Mouse (Mus musculus): ENCODE measurements around the gene Ubtf. TPM values are rescaled to one million over a fixed set of nuclear protein-coding genes. Genes with fewer than 3 reads are reported as not detected.

Gene Ubtf
- 10 to 100 TPM; 80.3 to 84.1 TPM for total RNA-seq (2023)

GRCm38 (mm10) chr11:102319410-102319792 lies at the start of gene Ubtf:
Gene Ubtf (minus strand): TSS chr11:102319742.

GRCm38 (mm10) chr11:102366103-102366502 lies 46.6 kb upstream of the Ubtf start, which contains the start of gene Slc4a1:
Gene Slc4a1 (minus strand): TSS chr11:102366203.

GRCm38 (mm10) chr11:102296491-102297472 lies 22.8 kb downstream of the Ubtf start, which contains the start of gene Atxn7l3:
Gene Atxn7l3 (minus strand): TSS chr11:102296631.

GRCm38 (mm10) chr11:102284501-102285094 lies 34.9 kb downstream of the Ubtf start, which contains the start of gene Tmub2:
Gene Tmub2 (plus strand): TSS chr11:102284931.

GRCm38 (mm10) chr11:102268520-102269244 lies 50.9 kb downstream of the Ubtf start, which contains the start of gene Asb16:
Gene Asb16 (plus strand): TSS chr11:102268743.

Other genes with a start within 250 kb of the Ubtf start
- 1 to 10 TPM in 1 of 2 experiments, under 1 TPM in 1; 0.29 to 1.9 TPM for gene Mpp2, start 231.2 kb downstream of the Ubtf start, total RNA-seq (2023)
- not detected for gene Ppy, start 218.4 kb downstream of the Ubtf start, total RNA-seq (2023)
- not detected for gene Pyy, start 211.9 kb downstream of the Ubtf start, total RNA-seq (2023)
- gene Nags, start 174.2 kb downstream of the Ubtf start, total RNA-seq (2023), result under 1 TPM; 0.18 to 0.20 TPM
- gene Tmem101, start 163.3 kb downstream of the Ubtf start, total RNA-seq (2023), result 10 to 100 TPM in 1 of 2 experiments, 1 to 10 TPM in 1; 7.4 to 12.2 TPM
- gene Lsm12, start 134.4 kb downstream of the Ubtf start, total RNA-seq (2023), result 10 to 100 TPM; 33.8 to 37.9 TPM
- 10 to 100 TPM; 16.8 to 25.2 TPM for gene G6pc3, start 130.1 kb downstream of the Ubtf start, total RNA-seq (2023)
- 100 to 1,000 TPM; 112 to 127 TPM for gene Hdac5, start 89.6 kb downstream of the Ubtf start, total RNA-seq (2023)
- gene BC030867, start 70.9 kb downstream of the Ubtf start, total RNA-seq (2023), result 1 to 10 TPM; 7.2 to 8.2 TPM
- gene Asb16, start 51.0 kb downstream of the Ubtf start, total RNA-seq (2023), result not detected
- gene Tmub2, start 34.8 kb downstream of the Ubtf start, total RNA-seq (2023), result 10 to 100 TPM; 46.1 to 54.7 TPM
- 10 to 100 TPM; 67.1 to 69.7 TPM for gene Atxn7l3, start 23.1 kb downstream of the Ubtf start, total RNA-seq (2023)
- gene Slc4a1, start 46.5 kb upstream of the Ubtf start, total RNA-seq (2023), result 10 to 100 TPM; 28.8 to 68.2 TPM
- gene Rundc3a, start 73.7 kb upstream of the Ubtf start, total RNA-seq (2023), result under 1 TPM in 1 of 2 experiments, not detected in 1; 0.40 TPM
- gene Slc25a39, start 88.2 kb upstream of the Ubtf start, total RNA-seq (2023), result 10 to 100 TPM; 45.4 to 56.9 TPM
- gene Grn, start 110.6 kb upstream of the Ubtf start, total RNA-seq (2023), result 100 to 1,000 TPM; 308 to 361 TPM
- under 1 TPM in 1 of 2 experiments, not detected in 1; 0.38 TPM for gene Fam171a2, start 127.9 kb upstream of the Ubtf start, total RNA-seq (2023)
- 10 to 100 TPM; 11.8 to 19.6 TPM for gene Itga2b, start 150.4 kb upstream of the Ubtf start, total RNA-seq (2023)
- gene Gpatch8, start 236.7 kb upstream of the Ubtf start, total RNA-seq (2023), result 10 to 100 TPM; 28.2 to 30.2 TPM